Mouse (Mus musculus) embryonic fibroblast, embryonic 13.5 days (primary cell): ENCODE results near the gene Gas6. TPM values are rescaled to one million over a fixed set of nuclear protein-coding genes. Genes with fewer than 3 reads are reported as not detected.
A peak's percentile ranks its signal among the peaks of the same experiment; 100 is the strongest.

Experiments used
- H3K27ac ChIP-seq: 2 replicates; pipeline ENCODE4 v1.5.1; 2012; ENCODE audit warnings: low read length, control low read depth, inconsistent platforms; ENCODE audit not compliant: insufficient read depth
- H3K4me1 ChIP-seq: 2 replicates; pipeline ENCODE4 v1.6.1; 2011; ENCODE audit warnings: low read length; ENCODE audit not compliant: control insufficient read depth, insufficient read depth
- H3K4me3 ChIP-seq: 2 replicates; pipeline ENCODE4 v1.5.1; 2011; ENCODE audit warnings: mild to moderate bottlenecking, control low read depth, low read length; ENCODE audit not compliant: insufficient read depth
- CTCF ChIP-seq: IDR thresholded peaks from 2 replicates; pipeline ENCODE4 v1.5.1; 2011; ENCODE audit warnings: mild to moderate bottlenecking, control low read depth, low read length, moderate library complexity, borderline replicate concordance; ENCODE audit not compliant: insufficient read depth
- POLR2A ChIP-seq: IDR thresholded peaks from 2 replicates; pipeline ENCODE4 v1.6.1; 2011; ENCODE audit warnings: low read depth, mild to moderate bottlenecking, control low read depth, low read length, moderate library complexity
- polyA plus RNA-seq: library from polyadenylated mRNA; stranded (reverse); fragments of >200 nt; gene quantifications from 2 replicates; pipeline ENCODE4 v1.2.4, GENCODE M21; 2011; ENCODE audit warnings: low read depth; ENCODE audit not compliant: missing spikeins, insufficient read length

The Gas6 gene
- polyA plus RNA-seq, 1 experiment, result 131 TPM

- H3K27ac ChIP-seq, result peak overlapping the region; percentile 74
- H3K4me1 ChIP-seq, result peaks cover 17% of the 10 kb centered on the region
- TF ChIP-seq CTCF, result no peak
- TF ChIP-seq POLR2A, result no peak
- H3K4me3 ChIP-seq, result no peak overlapping the region
Measured at GRCm38 (mm10) chr8:13529011-13529840, 34.9 kb upstream of the Gas6 start.

- TF ChIP-seq CTCF, result no peak
- TF ChIP-seq POLR2A, result no peak
- Histone ChIP-seq H3K4me1 (peaks cover 4% of the 10 kb centered on the region), H3K4me3 (no peak overlapping the region), H3K27ac (peak overlapping the region; percentile 35; the same call in 1 of the 2 replicates)
Measured at GRCm38 (mm10) chr8:13521392-13521791, 27.1 kb upstream of the Gas6 start.

- Histone ChIP-seq H3K4me1 (peaks cover 4% of the 10 kb centered on the region), H3K4me3 (no peak overlapping the region), H3K27ac (peak overlapping the region; percentile 23; the same call in 1 of the 2 replicates)
- TF ChIP-seq POLR2A (no peak), CTCF (no peak)
Measured at GRCm38 (mm10) chr8:13520349-13520748, 26.1 kb upstream of the Gas6 start.

DNA sequence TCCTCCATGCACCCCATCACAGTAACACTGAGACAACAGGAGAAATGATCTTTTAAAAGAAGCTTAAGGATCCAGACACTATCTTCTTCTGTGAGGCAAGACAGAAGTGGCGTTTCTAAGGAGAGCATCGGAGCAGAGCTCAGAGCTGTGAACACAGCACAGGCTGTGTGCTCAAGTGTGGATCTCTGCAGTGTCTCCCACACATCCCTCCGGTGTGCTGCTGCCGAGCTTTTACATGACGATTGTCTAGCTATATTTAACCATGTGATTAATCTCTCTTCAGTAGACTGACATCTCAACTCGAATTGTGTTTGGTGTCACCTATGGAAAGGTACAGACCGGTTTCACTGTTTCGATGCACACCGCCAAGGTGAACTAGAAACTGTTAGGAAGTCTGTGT lies 25.2 kb upstream of the Gas6 start:
- no peak overlapping the region for H3K27ac ChIP-seq
- no peak overlapping the region for H3K4me3 ChIP-seq
- TF ChIP-seq CTCF, result no peak
- TF ChIP-seq POLR2A, result no peak
- peaks cover 4% of the 10 kb centered on the region for H3K4me1 ChIP-seq

GRCm38 (mm10) chr8:13517284-13517781 lies 23.0 kb upstream of the Gas6 start:
- peak overlapping the region; percentile 30 for H3K27ac ChIP-seq
- peaks cover 4% of the 10 kb centered on the region for H3K4me1 ChIP-seq
- TF ChIP-seq POLR2A (no peak), CTCF (no peak)
- no peak overlapping the region for H3K4me3 ChIP-seq

DNA sequence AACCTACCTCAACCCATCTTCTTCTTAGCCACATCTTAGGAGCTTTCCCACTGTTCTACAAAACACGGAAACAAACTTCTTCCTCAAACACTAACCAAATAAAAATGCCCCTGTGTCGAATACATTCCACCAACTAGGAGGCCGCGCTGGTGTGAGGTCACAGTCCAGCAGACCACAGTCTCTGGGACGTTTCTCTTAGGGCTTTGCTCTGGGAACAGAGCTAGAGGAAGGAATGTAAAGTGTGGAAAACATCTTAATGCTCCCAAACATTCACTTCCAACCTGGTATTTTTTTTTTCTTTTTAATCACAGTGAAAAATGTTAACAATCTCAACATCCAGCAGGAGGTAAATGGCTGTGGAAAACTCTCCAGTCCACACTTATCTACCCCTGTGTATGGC lies 22.4 kb upstream of the Gas6 start:
- H3K27ac ChIP-seq, result peak overlapping the region; percentile 30
- H3K4me3 ChIP-seq, result no peak overlapping the region
- no peak for TF ChIP-seq POLR2A
- TF ChIP-seq CTCF, result no peak
- H3K4me1 ChIP-seq, result peaks cover 4% of the 10 kb centered on the region

- TF ChIP-seq CTCF, result no peak
- no peak for TF ChIP-seq POLR2A
- peak overlapping the region; percentile 30; the same call in 1 of the 2 replicates for H3K27ac ChIP-seq
- H3K4me3 ChIP-seq, result no peak overlapping the region
- H3K4me1 ChIP-seq, result peaks cover 4% of the 10 kb centered on the region
Measured at GRCm38 (mm10) chr8:13516011-13516442, 21.7 kb upstream of the Gas6 start.

DNA sequence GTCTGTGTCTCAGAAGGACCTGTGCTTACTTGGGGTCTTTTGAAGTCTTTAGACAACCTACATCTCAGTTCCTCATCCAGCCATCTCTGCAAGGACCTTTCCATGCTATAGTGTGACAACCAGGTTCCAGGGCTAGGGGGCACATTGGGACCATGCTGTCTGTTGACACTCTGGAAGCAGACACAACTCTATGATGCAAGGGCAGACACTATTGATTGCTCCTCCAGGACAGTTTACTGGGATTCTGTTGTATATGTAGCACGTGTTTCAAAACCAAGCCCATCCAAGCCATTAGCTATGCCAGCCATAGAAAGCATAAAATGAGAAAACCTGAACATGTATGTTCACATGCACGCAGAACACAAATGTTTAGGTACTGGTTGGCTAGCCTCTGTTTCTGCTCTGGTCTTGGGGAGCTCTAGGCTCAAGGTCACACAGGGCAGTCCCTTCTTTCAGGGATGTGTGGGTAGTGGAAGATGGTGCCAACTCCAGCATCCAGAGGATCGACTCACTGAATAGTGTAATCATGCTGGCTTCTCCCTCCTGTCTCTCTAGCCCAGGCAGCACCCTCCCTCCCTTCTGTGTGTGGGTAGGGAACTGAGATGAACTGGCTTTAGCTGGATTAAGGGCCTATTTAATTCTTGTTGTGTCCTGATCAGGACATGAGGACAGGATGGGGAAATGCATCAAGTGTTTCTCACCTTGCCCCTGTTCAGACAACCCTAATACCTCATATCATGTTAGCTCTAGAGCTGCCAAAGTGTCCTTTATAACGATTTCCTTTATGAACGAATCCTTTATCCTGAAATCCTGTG lies 19.5 kb upstream of the Gas6 start:
- H3K4me3 ChIP-seq, result no peak overlapping the region
- H3K27ac ChIP-seq, result no peak overlapping the region
- H3K4me1 ChIP-seq, result no peaks in the 10 kb centered on the region
- TF ChIP-seq CTCF (no peak), POLR2A (no peak)

DNA sequence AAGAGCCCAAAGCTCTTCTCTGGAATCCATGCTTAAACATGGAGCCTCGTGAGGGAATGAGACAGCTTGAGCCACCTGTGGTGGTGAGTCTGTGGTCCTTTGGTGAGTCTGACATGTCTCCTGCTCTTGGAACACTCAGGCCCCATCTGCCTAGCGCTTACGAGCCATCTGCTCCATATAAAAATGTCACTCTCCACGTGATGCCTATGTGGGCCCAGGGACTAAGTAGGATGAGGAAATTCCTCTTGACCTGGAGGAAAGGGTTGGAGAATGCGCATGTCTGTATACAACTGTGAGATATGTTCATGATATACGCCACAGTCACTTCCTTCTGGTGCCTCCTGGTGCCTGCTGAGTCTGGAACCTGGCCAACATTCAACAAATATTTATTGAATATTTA lies 18.4 kb upstream of the Gas6 start:
- no peak overlapping the region for H3K27ac ChIP-seq
- no peak overlapping the region for H3K4me3 ChIP-seq
- no peaks in the 10 kb centered on the region for H3K4me1 ChIP-seq
- no peak for TF ChIP-seq POLR2A
- TF ChIP-seq CTCF, result no peak

GRCm38 (mm10) chr8:13512016-13512415 lies 17.7 kb upstream of the Gas6 start:
- TF ChIP-seq POLR2A, result no peak
- TF ChIP-seq CTCF, result no peak
- H3K4me3 ChIP-seq, result no peak overlapping the region
- no peak overlapping the region for H3K27ac ChIP-seq
- no peaks in the 10 kb centered on the region for H3K4me1 ChIP-seq
